Mouse (Mus musculus): ENCODE results near the gene Cep112. TPM values are rescaled to one million over a fixed set of nuclear protein-coding genes. Genes with fewer than 3 reads are reported as not detected.

Gene Cep112
- total and polyA plus RNA-seq, 2 experiments from 2014 or later, result 8.6 to 17.2 TPM

DNA sequence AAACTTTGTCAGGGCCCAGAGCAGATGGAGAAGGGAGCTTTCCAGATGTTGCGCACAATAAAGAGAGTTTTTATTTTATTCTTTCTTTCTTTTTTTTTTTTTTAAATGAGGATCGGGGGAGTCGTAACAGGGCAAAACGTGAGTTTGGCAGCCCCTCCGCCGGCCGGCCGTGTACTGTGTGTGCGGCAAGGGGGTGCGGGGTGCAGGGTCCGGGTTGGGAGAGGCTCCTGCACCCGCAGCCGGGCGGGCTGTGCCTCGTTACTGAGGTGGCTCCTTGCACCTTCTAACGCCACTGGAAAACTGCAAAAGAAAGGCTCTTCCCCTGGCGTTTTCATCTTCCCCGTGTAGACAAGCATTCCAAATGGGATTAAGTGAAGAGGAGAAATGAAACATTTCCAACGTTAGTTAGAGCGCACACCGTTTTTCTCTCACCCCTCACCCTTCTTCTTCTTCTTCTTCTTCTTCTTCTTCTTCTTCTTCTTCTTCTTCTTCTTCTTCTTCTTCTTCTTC lies 466.9 kb downstream of the Cep112 start:
- Histone ChIP-seq H3K27ac (ENCODE audit: low read depth, low read length) (peak overlapping the region; percentile 57), H3K9me3 (ENCODE audit: low read length) (no peaks in the 10 kb centered on the region), H3K36me3 (ENCODE audit: insufficient read depth) (no peaks in the 10 kb centered on the region), H3K27me3 (ENCODE audit: insufficient read depth, low read length) (no peaks in the 10 kb centered on the region), H3K4me1 (ENCODE audit: insufficient read depth) (peaks cover 10% of the 10 kb centered on the region; the same call in 1 of the 2 replicates), H3K4me3 (ENCODE audit: low read depth, low read length) (peak overlapping the region; percentile 25), H3K4me2 (ENCODE audit: low read depth) (peak overlapping the region; percentile 44), H3K9ac (peak overlapping the region; percentile 28; the same call in 1 of the 2 replicates)
- TF ChIP-seq CTCF (IDR thresholded peaks at IDR 0.05; ENCODE audit: low read depth), result no peak
- no peak for ATAC-seq
- WGBS, result 7% methylated on average over 21 of the region's 21 CpGs
- no peak for DNase-seq

DNA sequence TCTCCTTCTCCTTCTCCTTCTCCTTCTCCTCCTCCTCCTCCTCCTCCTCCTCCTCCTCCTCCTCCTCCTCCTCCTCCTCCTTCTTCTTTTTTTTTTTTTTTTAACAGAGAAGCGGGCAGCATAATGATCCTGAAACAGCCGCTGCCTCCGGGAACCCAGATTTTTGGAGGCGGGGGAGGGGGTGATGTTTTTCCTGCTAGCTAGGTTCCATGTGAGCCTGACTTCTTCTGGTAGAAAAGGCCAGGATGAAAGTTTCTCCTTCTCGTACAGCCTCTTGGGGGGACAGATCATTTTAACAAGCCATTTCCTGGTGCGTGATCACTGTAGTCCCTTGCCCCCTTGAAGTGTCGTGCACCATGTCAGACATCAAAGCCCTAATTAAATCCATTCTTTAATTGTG lies 467.4 kb downstream of the Cep112 start:
- Histone ChIP-seq H3K36me3 (ENCODE audit: insufficient read depth) (no peaks in the 10 kb centered on the region), H3K27me3 (ENCODE audit: insufficient read depth, low read length) (no peaks in the 10 kb centered on the region), H3K27ac (ENCODE audit: low read depth, low read length) (no peak overlapping the region), H3K4me2 (ENCODE audit: low read depth) (no peak overlapping the region), H3K4me1 (ENCODE audit: insufficient read depth) (peaks cover 10% of the 10 kb centered on the region; the same call in 1 of the 2 replicates), H3K9me3 (ENCODE audit: low read length) (no peaks in the 10 kb centered on the region), H3K9ac (no peak overlapping the region), H3K4me3 (ENCODE audit: low read depth, low read length) (no peak overlapping the region)
- TF ChIP-seq CTCF (IDR thresholded peaks at IDR 0.05; ENCODE audit: low read depth), result no peak
- no peak for DNase-seq
- WGBS, result 14% methylated on average over 7 of the region's 7 CpGs
- ATAC-seq, result no peak

DNA sequence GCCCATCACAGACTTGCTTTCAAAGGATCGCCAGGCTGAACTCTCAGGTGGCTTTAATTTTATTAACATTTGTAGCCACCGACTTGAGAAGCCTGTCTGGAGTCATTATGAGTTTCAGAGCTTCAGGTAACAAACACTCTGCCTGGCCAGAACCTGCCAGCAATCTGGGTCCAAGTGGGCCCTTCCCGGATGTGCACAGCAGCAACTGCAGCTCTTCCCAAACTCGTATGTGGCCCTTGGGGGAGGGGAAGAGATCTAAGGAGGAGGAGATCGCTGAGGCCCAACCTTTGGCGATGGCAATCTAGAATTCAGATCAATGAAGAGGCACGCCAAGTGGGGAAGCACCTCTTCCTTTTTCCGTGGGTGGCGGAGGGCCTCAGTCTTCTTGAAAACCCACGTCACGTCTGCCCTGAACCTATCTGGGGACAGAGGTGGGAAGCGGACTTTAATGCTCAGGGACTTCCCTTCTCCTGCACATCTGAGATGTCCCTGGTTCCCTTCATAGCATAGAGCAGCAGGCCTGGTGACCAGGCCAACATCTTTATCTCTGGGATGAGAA lies 468.3 kb downstream of the Cep112 start:
- Histone ChIP-seq H3K4me2 (ENCODE audit: low read depth) (no peak overlapping the region), H3K4me3 (ENCODE audit: low read depth, low read length) (no peak overlapping the region), H3K36me3 (ENCODE audit: insufficient read depth) (no peaks in the 10 kb centered on the region), H3K27ac (ENCODE audit: low read depth, low read length) (no peak overlapping the region), H3K9me3 (ENCODE audit: low read length) (no peaks in the 10 kb centered on the region), H3K9ac (no peak overlapping the region), H3K27me3 (ENCODE audit: insufficient read depth, low read length) (no peaks in the 10 kb centered on the region), H3K4me1 (ENCODE audit: insufficient read depth) (peaks cover 10% of the 10 kb centered on the region; the same call in 1 of the 2 replicates)
- no peak for TF ChIP-seq CTCF (IDR thresholded peaks at IDR 0.05; ENCODE audit: low read depth)
- 56% methylated on average over 12 of the region's 12 CpGs for WGBS
- ATAC-seq (no peak), DNase-seq (no peak)

DNA sequence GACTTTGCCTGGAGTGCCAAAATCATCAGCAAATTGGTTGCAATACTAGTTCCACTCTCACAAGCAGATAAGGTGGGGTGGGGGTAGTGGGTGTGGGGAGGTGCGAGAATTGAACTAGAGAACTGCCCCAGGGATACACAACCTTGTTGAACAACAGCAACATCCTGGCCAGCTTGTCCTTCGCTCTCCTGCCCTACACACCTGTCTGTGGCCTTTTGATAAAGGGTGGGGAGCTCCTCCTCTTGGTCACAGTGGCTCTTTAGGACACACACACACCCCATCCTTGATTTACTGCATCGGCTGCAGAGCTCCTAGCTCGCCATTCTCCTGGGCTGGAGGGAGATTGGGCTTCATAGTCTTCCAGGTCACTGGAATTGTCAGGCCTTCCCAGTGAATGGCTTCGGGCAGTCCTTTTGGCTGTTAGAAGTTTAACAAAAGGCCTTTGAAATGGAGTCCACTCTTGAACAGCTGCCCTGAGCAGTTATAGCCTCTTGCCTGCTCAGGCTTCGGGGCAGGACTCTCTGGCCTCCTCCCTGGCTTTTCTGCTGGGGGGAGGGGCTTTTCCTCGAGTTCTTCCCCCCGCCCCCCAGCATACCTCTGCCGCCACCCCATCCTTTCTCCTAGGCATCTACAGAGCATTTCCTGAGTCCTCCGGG lies 469.0 kb downstream of the Cep112 start:
- H3K9ac ChIP-seq, result no peak overlapping the region
- no peak for TF ChIP-seq CTCF (IDR thresholded peaks at IDR 0.05; ENCODE audit: low read depth)
- WGBS, result 42% methylated on average over 10 of the region's 10 CpGs
- no peak overlapping the region for H3K27ac ChIP-seq (ENCODE audit: low read depth, low read length)
- H3K36me3 ChIP-seq (ENCODE audit: insufficient read depth), result no peaks in the 10 kb centered on the region
- ATAC-seq (no peak), DNase-seq (no peak)
- no peak overlapping the region for H3K4me3 ChIP-seq (ENCODE audit: low read depth, low read length)
- peaks cover 10% of the 10 kb centered on the region; the same call in 1 of the 2 replicates for H3K4me1 ChIP-seq (ENCODE audit: insufficient read depth)
- no peaks in the 10 kb centered on the region for H3K9me3 ChIP-seq (ENCODE audit: low read length)
- H3K27me3 ChIP-seq (ENCODE audit: insufficient read depth, low read length), result no peaks in the 10 kb centered on the region
- H3K4me2 ChIP-seq (ENCODE audit: low read depth), result no peak overlapping the region

DNA sequence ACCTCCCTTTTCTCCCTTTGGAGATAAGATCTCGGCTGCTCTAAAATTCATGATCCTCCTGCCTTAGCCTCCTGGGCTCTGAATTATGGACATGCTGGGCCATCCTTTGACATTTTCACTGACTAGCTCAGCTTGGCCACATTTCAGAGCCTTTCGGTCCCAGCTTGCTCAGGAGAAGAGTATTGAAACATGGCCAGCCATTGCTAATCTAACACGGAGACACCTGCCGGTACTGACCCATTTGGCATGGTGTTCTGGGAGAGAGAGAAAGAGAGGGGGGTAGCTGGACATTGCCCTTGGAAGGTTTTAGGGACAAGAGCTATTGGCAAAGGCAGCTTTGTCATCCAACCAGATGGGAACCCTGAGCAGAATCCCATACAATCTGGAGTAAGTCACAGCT lies 472.0 kb downstream of the Cep112 start:
- TF ChIP-seq CTCF (IDR thresholded peaks at IDR 0.05; ENCODE audit: low read depth), result no peak
- H3K9me3 ChIP-seq (ENCODE audit: low read length), result no peaks in the 10 kb centered on the region
- H3K27me3 ChIP-seq (ENCODE audit: insufficient read depth, low read length), result no peaks in the 10 kb centered on the region
- H3K9ac ChIP-seq, result no peak overlapping the region
- no peak overlapping the region for H3K4me2 ChIP-seq (ENCODE audit: low read depth)
- DNase-seq (no peak), ATAC-seq (no peak)
- no peak overlapping the region for H3K27ac ChIP-seq (ENCODE audit: low read depth, low read length)
- H3K4me1 ChIP-seq (ENCODE audit: insufficient read depth), result peaks cover 5% of the 10 kb centered on the region; the same call in 1 of the 2 replicates
- WGBS, result 79% methylated on average over 4 of the region's 4 CpGs
- no peaks in the 10 kb centered on the region for H3K36me3 ChIP-seq (ENCODE audit: insufficient read depth)
- no peak overlapping the region for H3K4me3 ChIP-seq (ENCODE audit: low read depth, low read length)

DNA sequence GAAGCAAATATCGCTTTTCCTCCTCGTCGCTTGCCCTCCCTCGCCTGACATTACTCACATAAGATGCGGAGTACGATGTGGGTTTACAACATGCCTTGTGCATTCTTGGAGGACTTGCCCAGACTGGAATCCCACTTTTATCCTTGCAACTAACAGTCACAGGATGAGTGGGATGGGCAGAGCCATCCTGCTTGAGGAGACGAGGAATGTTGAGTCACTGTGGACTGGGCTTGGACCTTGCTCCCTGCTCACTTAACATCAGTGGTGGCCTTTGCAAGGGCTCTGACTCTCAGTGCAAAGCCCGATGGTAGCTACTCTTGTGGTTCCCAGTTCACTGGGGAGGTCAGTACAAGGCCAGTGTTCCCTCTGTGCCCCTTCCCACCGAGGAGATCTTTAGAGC lies 473.1 kb downstream of the Cep112 start:
- Histone ChIP-seq H3K4me3 (ENCODE audit: low read depth, low read length) (no peak overlapping the region), H3K9me3 (ENCODE audit: low read length) (no peaks in the 10 kb centered on the region), H3K9ac (no peak overlapping the region), H3K27me3 (ENCODE audit: insufficient read depth, low read length) (no peaks in the 10 kb centered on the region), H3K27ac (ENCODE audit: low read depth, low read length) (no peak overlapping the region), H3K4me2 (ENCODE audit: low read depth) (no peak overlapping the region), H3K4me1 (ENCODE audit: insufficient read depth) (peaks cover 5% of the 10 kb centered on the region; the same call in 1 of the 2 replicates), H3K36me3 (ENCODE audit: insufficient read depth) (no peaks in the 10 kb centered on the region)
- WGBS, result 83% methylated on average over 9 of the region's 9 CpGs
- ATAC-seq, result no peak
- TF ChIP-seq CTCF (IDR thresholded peaks at IDR 0.05; ENCODE audit: low read depth), result no peak
- DNase-seq, result no peak

DNA sequence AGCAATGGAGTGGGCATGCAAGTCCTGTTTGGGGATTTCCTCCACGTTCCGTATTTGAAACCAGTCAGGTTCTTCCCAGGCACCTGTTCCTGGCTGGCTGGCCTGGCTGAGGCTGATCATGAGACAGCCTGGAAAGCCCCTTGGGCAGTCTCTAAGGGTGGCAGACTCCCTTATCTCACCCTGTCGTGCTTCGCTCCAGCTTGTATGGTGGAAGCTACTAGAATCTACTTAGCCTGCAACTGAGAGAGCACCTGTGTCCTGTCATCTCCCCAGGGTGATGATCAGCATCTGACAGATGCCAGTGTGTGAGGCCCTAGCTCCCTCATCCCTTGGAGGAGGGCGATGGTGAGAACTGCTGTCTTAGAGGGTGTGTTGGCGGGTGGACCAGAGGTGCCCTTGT lies 473.5 kb downstream of the Cep112 start:
- Histone ChIP-seq H3K4me3 (ENCODE audit: low read depth, low read length) (no peak overlapping the region), H3K27ac (ENCODE audit: low read depth, low read length) (no peak overlapping the region), H3K36me3 (ENCODE audit: insufficient read depth) (no peaks in the 10 kb centered on the region), H3K27me3 (ENCODE audit: insufficient read depth, low read length) (no peaks in the 10 kb centered on the region), H3K4me2 (ENCODE audit: low read depth) (no peak overlapping the region), H3K9ac (no peak overlapping the region), H3K9me3 (ENCODE audit: low read length) (no peaks in the 10 kb centered on the region), H3K4me1 (ENCODE audit: insufficient read depth) (peaks cover 5% of the 10 kb centered on the region; the same call in 1 of the 2 replicates)
- DNase-seq (no peak), ATAC-seq (no peak)
- 89% methylated on average over 6 of the region's 6 CpGs for WGBS
- TF ChIP-seq CTCF (IDR thresholded peaks at IDR 0.05; ENCODE audit: low read depth), result no peak

Measured in forebrain, postnatal 0 days (tissue).